Mouse (Mus musculus) bone marrow macrophage, adult 2 months (primary cell): ENCODE measurements at regions not wholly inside any gene's neighbourhood (a gene's known extent, or its start where the extent isn't known, plus 50 kb on each side); places are given as distances from the start of the nearest gene placed in this dataset.

Source experiments
- CTCF ChIP-seq: IDR thresholded peaks from 2 replicates; pipeline ENCODE4 v1.5.1; 2012; ENCODE audit warnings: low read depth, mild to moderate bottlenecking, low read length, moderate library complexity
- POLR2A ChIP-seq: IDR thresholded peaks from 2 replicates; pipeline ENCODE4 v1.6.1; 2012; ENCODE audit warnings: mild to moderate bottlenecking, low read depth, low read length, borderline replicate concordance

DNA sequence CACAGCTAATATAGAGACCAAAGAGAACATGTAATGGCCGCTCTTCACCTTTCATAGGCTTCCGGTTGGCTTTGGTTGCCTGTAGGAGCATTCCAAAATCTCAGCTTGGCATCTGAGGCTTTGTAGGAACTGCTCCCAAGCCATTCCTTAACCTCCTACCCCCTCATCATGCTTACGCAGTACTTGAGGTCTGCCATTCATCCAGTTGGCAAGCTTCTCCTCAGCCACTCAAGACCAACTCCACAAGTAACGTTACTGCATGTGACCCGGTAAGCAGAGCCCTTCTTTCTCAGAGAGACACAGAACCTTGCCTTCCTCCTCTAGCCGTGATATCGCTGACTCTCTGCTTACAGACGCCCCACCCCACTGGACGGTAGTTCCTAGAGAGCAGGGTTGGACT is 94.6 kb upstream of the Ttc29 start:
- TF ChIP-seq CTCF (no peak), POLR2A (no peak)
